Mouse (Mus musculus) B cell, adult 62 days (primary cell): ENCODE results near the gene BC028528. TPM values are rescaled to one million over a fixed set of nuclear protein-coding genes. Genes with fewer than 3 reads are reported as not detected.

Experiments used
- total RNA-seq: library from RNA; stranded (reverse); gene quantifications from 4 replicates; pipeline ENCODE4 v1.2.4, GENCODE M21; 2023

Gene BC028528
- total RNA-seq: 56.7 to 71.3 TPM (median 66.1 TPM) in 4 replicates

DNA sequence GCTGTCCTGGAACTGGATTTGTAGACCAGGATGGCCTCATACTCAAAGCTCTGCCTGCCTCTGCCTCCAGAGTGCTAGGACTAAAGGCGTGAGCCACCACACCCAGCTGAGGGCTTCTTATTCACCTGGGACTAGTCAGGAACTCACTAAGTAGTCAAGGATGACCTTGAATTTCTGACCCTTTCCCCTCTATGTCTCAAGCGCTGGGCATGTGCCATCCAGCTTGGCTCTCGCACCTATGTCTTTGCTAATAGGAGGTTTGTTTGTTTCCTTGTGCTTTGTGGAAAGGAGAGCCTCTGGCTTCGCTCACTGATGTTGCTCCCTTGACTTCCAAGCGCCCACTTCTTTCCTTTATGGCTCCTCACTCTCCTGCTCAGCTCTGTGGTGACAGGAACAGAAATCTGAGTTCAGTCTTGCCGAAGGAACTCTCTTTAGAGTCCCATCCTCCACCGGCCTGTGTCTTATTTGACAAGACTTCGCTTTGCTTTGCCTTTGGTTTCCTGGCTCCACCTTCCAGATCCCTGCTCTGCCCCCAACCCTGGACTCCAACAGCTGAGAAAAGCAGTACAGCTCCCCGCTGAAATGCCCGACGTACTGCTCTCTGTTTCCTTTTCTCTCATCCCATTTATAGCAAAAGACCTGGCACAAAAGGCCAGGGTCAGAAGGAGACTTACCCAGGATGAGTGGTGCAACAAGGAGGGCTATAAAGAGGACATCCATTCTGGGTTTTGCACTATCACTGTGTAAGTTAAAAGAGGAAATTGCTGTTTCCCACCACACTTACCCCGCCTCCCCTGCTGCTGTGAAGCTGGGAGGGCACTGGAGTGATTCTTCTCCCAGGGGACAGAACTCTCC is at the start of gene BC028528:
TSS of gene BC028528 (minus strand) at position 795 of the 855 bp plus-strand sequence.

GRCm38 (mm10) chr3:95928658-95929503 is 37.1 kb upstream of the BC028528 start, which contains the start of gene Anp32e:
Gene Anp32e (plus strand): TSS chr3:95929246.

DNA sequence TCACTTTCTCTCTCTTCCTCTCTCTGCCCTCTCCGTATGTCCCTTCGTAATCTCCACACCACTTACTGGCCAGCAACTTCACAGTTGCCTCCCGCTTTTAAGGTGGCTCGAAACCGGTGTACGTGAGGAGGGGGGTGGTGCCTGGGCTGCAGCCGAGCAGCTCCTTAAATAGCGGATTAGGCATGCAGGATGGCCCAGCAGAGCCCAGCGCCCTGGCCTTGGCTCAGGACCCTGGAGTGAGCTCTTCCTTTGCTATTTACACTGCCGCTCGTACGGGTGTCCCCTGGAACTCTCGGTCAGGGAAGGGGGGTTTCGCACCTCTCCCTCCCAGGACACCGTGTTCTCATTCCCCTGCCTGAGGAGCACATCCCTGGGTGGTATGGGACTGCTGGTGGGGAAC is 12.8 kb upstream of the BC028528 start, which contains the start of gene Car14:
TSS of gene Car14 (minus strand) at position 124 of the 400 bp plus-strand sequence.

GRCm38 (mm10) chr3:95893606-95894316 is 2.0 kb upstream of the BC028528 start, which contains the start of gene Aph1a:
Gene Aph1a (plus strand): TSS chr3:95893969.

GRCm38 (mm10) chr3:95881979-95882815 is 9.6 kb downstream of the BC028528 start, which contains the start of gene Ciart:
Gene Ciart (minus strand): TSS chr3:95882251.

GRCm38 (mm10) chr3:95871392-95871867 is 20.4 kb downstream of the BC028528 start, which contains the start of gene Mrps21:
Gene Mrps21 (minus strand): TSS chr3:95871519.

GRCm38 (mm10) chr3:95855502-95856089 is 36.2 kb downstream of the BC028528 start, which contains the start of gene Prpf3:
Gene Prpf3 (minus strand): TSS chr3:95855885.

Other genes starting within 250 kb of the BC028528 start
- 366 to 452 TPM (median 394 TPM) in 4 replicates for gene Mcl1, start 233.2 kb downstream of the BC028528 start, total RNA-seq
- gene Adamtsl4, start 204.1 kb downstream of the BC028528 start, total RNA-seq: 12.4 to 19.6 TPM (median 13.0 TPM) in 4 replicates
- 5.4 to 8.5 TPM (median 7.0 TPM) in 4 replicates for gene Ecm1, start 152.4 kb downstream of the BC028528 start, total RNA-seq
- 72.4 to 79.5 TPM (median 74.5 TPM) in 4 replicates for gene Tars2, start 131.8 kb downstream of the BC028528 start, total RNA-seq
- 94.1 to 102 TPM (median 101 TPM) in 4 replicates for gene Rprd2, start 73.1 kb downstream of the BC028528 start, total RNA-seq
- gene Prpf3, start 36.1 kb downstream of the BC028528 start, total RNA-seq: 91.6 to 109 TPM (median 97.6 TPM) in 4 replicates
- 90.6 to 114 TPM (median 96.0 TPM) in 4 replicates for gene Mrps21, start 20.5 kb downstream of the BC028528 start, total RNA-seq
- gene Ciart, start 9.8 kb downstream of the BC028528 start, total RNA-seq: 239 to 260 TPM (median 248 TPM) in 4 replicates
- 54.4 to 67.2 TPM (median 56.9 TPM) in 4 replicates for gene Aph1a, start 2.0 kb upstream of the BC028528 start, total RNA-seq
- gene Car14, start 12.7 kb upstream of the BC028528 start, total RNA-seq: not detected in 4 replicates
- gene Anp32e, start 37.2 kb upstream of the BC028528 start, total RNA-seq: 98.0 to 114 TPM (median 107 TPM) in 4 replicates
- gene Plekho1, start 104.0 kb upstream of the BC028528 start, total RNA-seq: 189 to 205 TPM (median 195 TPM) in 4 replicates
- gene Vps45, start 166.5 kb upstream of the BC028528 start, total RNA-seq: 11.6 to 26.4 TPM (median 18.2 TPM) in 4 replicates
- 47.2 to 62.4 TPM (median 53.9 TPM) in 4 replicates for gene Otud7b, start 212.5 kb upstream of the BC028528 start, total RNA-seq